Mouse (Mus musculus): ENCODE results near the gene Crip1. TPM values are rescaled to one million over a fixed set of nuclear protein-coding genes. Genes with fewer than 3 reads are reported as not detected.
A peak's percentile ranks its signal among the peaks of the same experiment; 100 is the strongest.

The Crip1 gene
- polyA plus RNA-seq, 1 experiment from 2014 or later = 436 TPM

DNA sequence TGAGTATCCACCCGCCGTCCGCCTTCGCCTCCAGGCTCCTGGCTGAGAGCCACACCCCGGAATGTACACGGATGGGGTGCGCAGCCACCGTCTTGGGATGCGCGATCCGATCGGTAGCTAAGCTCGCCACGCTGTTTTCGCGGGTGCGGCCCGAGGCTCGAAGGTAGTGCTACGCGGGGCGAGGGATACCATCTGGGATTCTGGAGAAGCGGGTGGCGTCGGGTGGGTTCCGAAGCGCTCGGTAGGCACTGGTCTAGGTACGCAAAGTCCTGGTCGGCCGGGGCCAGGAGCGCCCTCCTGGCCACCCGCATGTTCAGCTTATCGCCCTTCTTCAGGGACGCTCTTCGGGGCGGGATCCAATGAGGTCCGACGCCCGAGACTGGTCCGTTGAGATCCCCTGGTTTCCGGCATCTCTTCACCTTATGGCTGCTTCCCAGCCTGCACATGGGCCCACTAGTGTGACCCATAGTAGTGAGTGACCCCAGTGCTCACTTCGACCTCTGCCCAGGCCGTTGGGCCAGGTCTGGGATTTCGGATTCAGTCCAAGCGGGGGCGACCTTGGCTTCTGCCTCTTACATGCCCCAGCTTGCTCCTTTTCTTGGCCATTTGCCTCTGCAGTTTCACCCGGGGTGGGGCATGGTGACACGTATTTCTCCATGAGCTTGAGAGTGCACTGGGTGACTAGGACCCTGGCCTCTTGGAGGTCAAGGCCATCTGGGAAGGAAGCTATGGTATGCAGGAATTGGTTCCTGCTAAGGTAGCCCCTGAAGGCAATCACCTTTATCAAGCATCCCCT, 5.3 kb upstream of the Crip1 start:
- H3K36me3 ChIP-seq = peaks cover 25% of the 10 kb centered on the region
- ATAC-seq (ENCODE audit: insufficient number of reproducible peaks, low FRiP score, low TSS enrichment, low read depth) = peak; percentile 5; the same call in 1 of the 2 replicates

DNA sequence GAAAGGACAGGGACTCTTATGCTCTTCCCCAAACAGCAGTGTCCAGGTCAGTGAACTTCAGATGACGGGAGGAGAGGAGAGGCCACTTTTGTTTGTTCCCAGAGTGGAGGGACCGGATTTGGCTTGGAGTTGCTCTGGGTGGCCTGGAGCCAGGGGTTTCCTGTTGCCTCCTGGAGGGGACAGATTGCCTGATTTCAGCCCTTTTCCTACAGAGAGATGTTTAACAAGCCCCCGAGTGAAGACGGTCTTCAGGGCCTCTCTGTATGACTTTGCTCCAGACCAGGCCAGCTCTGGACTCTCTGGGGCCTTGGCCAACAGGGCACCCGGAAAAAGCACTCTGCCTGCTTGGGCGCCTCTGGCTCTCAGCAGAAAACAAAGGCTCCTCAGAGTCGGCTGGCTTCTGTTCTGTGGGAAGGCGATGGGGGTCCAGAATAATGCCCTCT, 4.6 kb upstream of the Crip1 start:
- H3K27me3 ChIP-seq = peaks cover 27% of the 10 kb centered on the region
- 39% methylated on average over 8 of the region's 8 CpGs for WGBS
- H3K9me3 ChIP-seq (replicated peaks) = no peaks in the 10 kb centered on the region
- peaks cover 18% of the 10 kb centered on the region for H3K36me3 ChIP-seq
- no peak overlapping the region for H3K9ac ChIP-seq
- H3K4me3 ChIP-seq (replicated peaks) = peak overlapping the region; percentile 58
- H3K4me1 ChIP-seq = peaks cover 59% of the 10 kb centered on the region
- peak overlapping the region; percentile 75 for H3K27ac ChIP-seq (replicated peaks)
- ATAC-seq (ENCODE audit: insufficient number of reproducible peaks, low FRiP score, low TSS enrichment, low read depth) = no peak
- H3K4me2 ChIP-seq (replicated peaks) = peak overlapping the region; percentile 91

More for the DNA sequence above, 5.3 kb upstream of the Crip1 start:
- H3K4me3 ChIP-seq (replicated peaks) = peak overlapping the region; percentile 58
- peaks cover 27% of the 10 kb centered on the region for H3K27me3 ChIP-seq
- peak overlapping the region; percentile 44 for H3K9ac ChIP-seq
- H3K4me2 ChIP-seq (replicated peaks) = peak overlapping the region; percentile 91
- H3K27ac ChIP-seq (replicated peaks) = peak overlapping the region; percentile 75
- H3K9me3 ChIP-seq (replicated peaks) = no peaks in the 10 kb centered on the region
- H3K4me1 ChIP-seq = peaks cover 51% of the 10 kb centered on the region
- 3% methylated on average over 47 of the region's 49 CpGs for WGBS

DNA sequence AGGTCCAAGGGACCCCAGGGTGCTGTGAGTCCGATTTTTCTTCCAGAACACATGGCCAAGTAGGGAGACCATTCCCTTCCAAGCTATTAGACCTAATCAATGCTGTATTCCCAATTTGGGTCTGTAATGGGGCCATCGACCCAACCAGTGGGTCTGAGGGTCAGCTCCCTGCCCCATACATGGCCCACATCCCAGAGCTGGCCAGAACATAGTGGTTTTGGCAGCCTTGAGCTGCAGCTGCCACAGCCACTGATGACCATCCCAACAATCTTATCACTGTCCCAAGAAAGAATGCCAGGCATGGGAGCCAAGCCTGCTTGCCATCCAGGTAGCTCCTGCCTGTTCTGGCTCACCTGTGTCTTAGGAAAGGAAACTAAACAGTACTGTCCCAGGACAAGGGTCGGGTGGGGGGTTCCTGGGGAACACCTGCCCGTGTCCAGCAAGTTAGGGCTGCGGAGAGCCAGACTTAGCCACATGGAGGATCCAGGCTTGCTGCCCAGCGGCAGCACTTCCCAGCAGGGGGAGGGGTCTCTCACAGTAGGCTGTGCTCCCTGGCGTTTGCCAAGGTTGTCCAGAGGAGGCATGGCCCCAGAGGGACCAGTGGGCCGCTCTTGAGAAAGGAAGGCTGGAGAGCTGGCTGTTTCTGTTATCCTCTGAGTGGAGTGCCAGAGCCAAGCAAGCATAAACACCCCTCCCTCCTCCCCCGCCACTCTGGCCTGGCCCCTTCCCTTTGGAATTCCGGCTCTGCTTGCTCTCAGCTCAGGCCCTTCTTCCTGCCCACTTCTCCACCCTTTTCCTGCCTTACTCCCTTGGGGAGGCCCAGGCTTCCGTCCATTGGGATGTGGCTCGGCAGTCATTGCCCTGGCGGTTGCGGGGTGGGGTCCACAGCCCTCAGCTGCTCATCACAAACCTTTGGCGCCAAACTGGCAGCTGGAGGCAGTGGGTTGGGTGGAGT, 3.8 kb upstream of the Crip1 start:
- H3K4me3 ChIP-seq (replicated peaks) = peak overlapping the region; percentile 58
- peaks cover 10% of the 10 kb centered on the region for H3K36me3 ChIP-seq
- peaks cover 27% of the 10 kb centered on the region for H3K27me3 ChIP-seq
- peak overlapping the region; percentile 75 for H3K27ac ChIP-seq (replicated peaks)
- peak overlapping the region; percentile 15; the same call in 1 of the 2 replicates for H3K9ac ChIP-seq
- WGBS = 20% methylated on average over 15 of the region's 15 CpGs
- H3K4me2 ChIP-seq (replicated peaks) = peak overlapping the region; percentile 91
- peaks cover 66% of the 10 kb centered on the region for H3K4me1 ChIP-seq
- ATAC-seq (ENCODE audit: insufficient number of reproducible peaks, low FRiP score, low TSS enrichment, low read depth) = 0 out of 2 replicates have a peak, but pooled peaks have one; percentile 3
- H3K9me3 ChIP-seq (replicated peaks) = no peaks in the 10 kb centered on the region

DNA sequence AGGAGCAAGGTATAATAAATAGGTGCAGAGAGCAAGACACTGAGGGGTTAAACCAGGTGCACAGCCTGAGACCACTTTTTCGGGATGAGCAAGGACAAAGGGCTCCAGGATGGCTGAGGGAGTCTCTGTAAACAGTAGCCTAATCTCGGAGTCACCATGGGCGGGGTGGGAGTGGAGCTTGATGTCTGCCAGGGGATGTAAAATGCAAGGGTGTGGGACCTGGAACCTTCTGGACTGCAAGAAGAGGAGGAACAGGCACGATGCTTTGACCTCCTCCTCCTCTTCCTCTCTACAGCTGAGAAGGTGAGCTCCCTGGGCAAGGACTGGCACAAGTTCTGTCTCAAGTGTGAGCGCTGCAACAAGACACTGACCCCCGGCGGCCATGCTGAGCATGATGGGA, 3.0 kb upstream of the Crip1 start:
- no peak for ATAC-seq (ENCODE audit: insufficient number of reproducible peaks, low FRiP score, low TSS enrichment, low read depth)
- Histone ChIP-seq H3K4me1 (peaks cover 68% of the 10 kb centered on the region), H3K27me3 (peaks cover 27% of the 10 kb centered on the region), H3K4me2 (replicated peaks) (peak overlapping the region; percentile 91), H3K9ac (no peak overlapping the region), H3K4me3 (replicated peaks) (peak overlapping the region; percentile 58), H3K27ac (replicated peaks) (no peak overlapping the region; the same call in 1 of the 2 replicates), H3K9me3 (replicated peaks) (no peaks in the 10 kb centered on the region), H3K36me3 (peaks cover 2% of the 10 kb centered on the region; the same call in 1 of the 2 replicates)
- 51% methylated on average over 7 of the region's 7 CpGs for WGBS

DNA sequence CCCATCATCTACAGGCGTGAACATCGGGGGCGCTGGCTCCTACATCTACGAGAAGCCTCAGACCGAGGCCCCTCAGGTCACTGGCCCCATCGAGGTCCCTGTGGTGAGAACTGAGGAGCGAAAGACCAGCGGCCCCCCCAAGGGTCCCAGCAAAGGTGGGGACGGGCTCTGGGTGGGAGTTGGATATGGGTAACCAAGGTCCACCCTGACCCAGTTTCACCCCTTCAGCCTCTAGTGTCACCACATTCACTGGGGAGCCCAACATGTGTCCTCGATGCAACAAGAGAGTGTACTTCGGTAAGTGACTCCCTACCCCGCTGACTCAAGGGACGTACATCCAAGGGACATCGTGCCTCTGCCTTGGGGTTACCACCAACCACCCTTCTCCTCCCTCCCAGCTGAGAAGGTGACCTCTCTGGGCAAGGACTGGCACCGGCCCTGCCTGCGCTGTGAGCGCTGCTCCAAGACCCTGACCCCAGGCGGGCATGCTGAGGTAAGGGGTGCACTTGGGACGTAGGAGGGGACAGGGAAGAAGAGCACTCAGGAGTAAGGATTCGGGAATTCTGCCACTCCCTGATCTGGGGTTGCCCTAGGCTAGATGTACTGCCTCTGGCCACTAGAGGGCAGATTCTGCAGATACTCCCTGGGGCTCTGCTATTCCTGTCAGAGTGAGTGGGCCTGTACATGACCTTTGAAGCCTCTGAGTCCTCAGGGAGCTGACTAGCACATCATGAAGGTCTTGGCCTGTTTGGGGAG, 1.9 kb upstream of the Crip1 start:
- Histone ChIP-seq H3K4me3 (replicated peaks) (no peak overlapping the region), H3K27ac (replicated peaks) (no peak overlapping the region), H3K4me2 (replicated peaks) (no peak overlapping the region), H3K9me3 (replicated peaks) (no peaks in the 10 kb centered on the region), H3K9ac (no peak overlapping the region), H3K4me1 (peaks cover 65% of the 10 kb centered on the region), H3K36me3 (no peaks in the 10 kb centered on the region), H3K27me3 (peaks cover 27% of the 10 kb centered on the region)
- no peak for ATAC-seq (ENCODE audit: insufficient number of reproducible peaks, low FRiP score, low TSS enrichment, low read depth)
- WGBS = 83% methylated on average over 20 of the region's 20 CpGs

DNA sequence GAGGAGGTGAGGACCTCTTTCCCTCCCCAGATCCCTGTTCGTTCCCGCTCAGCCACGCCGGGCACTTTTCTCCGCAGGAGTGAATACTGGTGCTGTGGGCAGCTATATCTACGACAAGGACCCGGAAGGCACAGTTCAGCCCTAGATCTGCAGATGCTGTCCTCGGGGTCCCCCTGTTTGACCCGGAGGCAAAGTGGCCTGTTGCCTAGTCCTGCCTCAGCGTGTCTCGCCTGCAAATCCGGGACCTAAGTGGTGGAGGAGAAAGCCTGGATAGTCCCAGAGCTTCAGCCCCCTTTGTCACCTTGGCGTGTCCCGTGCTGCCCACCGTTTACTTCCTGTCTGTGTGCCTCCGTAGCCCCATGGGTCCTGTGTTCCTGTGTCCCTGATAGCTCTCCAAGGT, 1.2 kb upstream of the Crip1 start:
- no peak overlapping the region for H3K4me3 ChIP-seq (replicated peaks)
- WGBS = 87% methylated on average over 16 of the region's 16 CpGs
- H3K27ac ChIP-seq (replicated peaks) = no peak overlapping the region
- H3K27me3 ChIP-seq = peaks cover 28% of the 10 kb centered on the region
- no peak overlapping the region for H3K4me2 ChIP-seq (replicated peaks)
- no peak overlapping the region for H3K9ac ChIP-seq
- no peak for ATAC-seq (ENCODE audit: insufficient number of reproducible peaks, low FRiP score, low TSS enrichment, low read depth)
- no peaks in the 10 kb centered on the region for H3K36me3 ChIP-seq
- H3K4me1 ChIP-seq = peaks cover 58% of the 10 kb centered on the region
- H3K9me3 ChIP-seq (replicated peaks) = no peaks in the 10 kb centered on the region

DNA sequence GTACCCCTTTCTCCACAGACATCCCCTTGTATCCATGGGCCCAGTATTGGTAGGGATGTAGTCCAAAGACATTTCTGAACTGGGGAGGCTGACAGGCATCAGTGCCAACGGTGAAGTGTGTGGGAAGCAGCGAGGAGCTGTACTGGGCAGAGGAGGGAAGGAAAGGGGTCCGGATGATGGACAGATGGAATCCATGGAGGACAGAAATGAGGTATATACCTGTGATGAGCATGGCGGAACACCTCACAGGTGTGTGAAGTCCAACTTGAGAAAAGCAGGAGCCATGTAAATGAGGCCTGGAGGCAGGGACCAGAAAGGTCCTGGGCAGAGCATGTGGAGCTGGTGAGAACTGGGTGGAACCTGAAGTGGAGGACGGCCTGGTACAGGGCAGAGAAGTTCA, 525 bp upstream of the Crip1 start:
- no peak for ATAC-seq (ENCODE audit: insufficient number of reproducible peaks, low FRiP score, low TSS enrichment, low read depth)
- no peak overlapping the region for H3K4me2 ChIP-seq (replicated peaks)
- H3K9ac ChIP-seq = no peak overlapping the region
- WGBS = 89% methylated on average over 5 of the region's 5 CpGs
- H3K27ac ChIP-seq (replicated peaks) = no peak overlapping the region
- peaks cover 31% of the 10 kb centered on the region for H3K27me3 ChIP-seq
- no peak overlapping the region for H3K4me3 ChIP-seq (replicated peaks)
- H3K9me3 ChIP-seq (replicated peaks) = no peaks in the 10 kb centered on the region
- H3K4me1 ChIP-seq = peaks cover 51% of the 10 kb centered on the region
- no peaks in the 10 kb centered on the region for H3K36me3 ChIP-seq

DNA sequence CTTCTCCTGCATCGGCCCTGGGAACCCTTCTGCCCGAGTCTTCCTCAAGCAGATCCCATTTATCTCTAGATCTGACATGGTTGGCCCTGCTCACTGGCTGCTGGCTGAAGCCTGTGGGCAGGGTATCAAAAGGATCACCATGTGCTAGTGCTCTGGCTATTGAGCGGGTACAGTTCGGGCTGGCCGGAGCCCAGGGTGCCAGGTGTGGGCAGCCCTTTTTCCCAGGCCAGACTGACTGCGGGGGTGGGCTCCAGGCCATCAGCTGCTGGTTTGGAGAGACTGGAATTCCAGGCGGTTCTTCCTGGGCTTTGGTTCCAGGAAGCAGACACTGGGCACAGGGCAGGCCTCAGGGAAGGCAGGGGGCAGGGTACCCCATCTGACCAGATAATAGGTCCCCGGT, 1.4 kb downstream of the Crip1 start:
- Histone ChIP-seq H3K9me3 (replicated peaks) (no peaks in the 10 kb centered on the region), H3K4me1 (peaks cover 48% of the 10 kb centered on the region), H3K4me2 (replicated peaks) (no peak overlapping the region), H3K27ac (replicated peaks) (no peak overlapping the region; the same call in 1 of the 2 replicates), H3K4me3 (replicated peaks) (no peak overlapping the region), H3K27me3 (peaks cover 27% of the 10 kb centered on the region), H3K9ac (no peak overlapping the region), H3K36me3 (no peaks in the 10 kb centered on the region)
- 82% methylated on average over 8 of the region's 8 CpGs for WGBS
- ATAC-seq (ENCODE audit: insufficient number of reproducible peaks, low FRiP score, low TSS enrichment, low read depth) = no peak

DNA sequence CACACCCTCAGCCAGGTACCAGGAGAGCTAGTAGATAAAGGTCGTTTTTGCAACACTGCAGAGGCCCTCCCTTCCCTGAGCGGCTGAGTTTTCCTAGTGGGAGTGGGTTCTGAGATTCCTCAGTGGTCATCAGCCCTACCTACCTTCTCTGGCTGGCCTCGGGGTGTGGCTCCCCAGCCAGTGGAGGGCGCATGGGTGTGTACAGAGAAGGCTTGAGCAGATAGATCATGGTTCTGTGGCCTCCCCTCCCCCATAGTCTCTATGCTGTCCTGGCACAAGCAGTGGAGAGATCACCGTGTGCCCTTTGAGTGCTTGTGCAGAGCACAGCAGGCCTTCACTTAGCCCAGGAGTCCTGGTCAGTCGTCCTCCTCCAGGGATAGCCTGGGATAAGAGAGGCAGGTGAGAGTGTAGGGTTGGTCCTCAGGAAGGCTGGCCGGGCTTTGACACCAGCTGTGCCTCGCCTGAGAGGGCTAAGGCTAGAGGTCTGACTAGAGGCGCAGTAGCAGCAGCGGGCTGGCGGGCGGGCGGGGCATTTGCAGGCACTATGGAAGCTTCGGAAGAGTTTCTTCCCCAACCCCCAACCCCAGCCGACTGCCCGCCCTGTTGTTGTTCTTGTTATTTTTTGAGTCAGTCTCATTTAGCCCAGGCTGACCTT, 2.4 kb downstream of the Crip1 start:
- Histone ChIP-seq H3K4me2 (replicated peaks) (no peak overlapping the region), H3K4me3 (replicated peaks) (no peak overlapping the region), H3K9me3 (replicated peaks) (no peaks in the 10 kb centered on the region), H3K27ac (replicated peaks) (no peak overlapping the region), H3K4me1 (peaks cover 41% of the 10 kb centered on the region), H3K36me3 (no peaks in the 10 kb centered on the region), H3K27me3 (peaks cover 21% of the 10 kb centered on the region), H3K9ac (no peak overlapping the region)
- 46% methylated on average over 16 of the region's 16 CpGs for WGBS
- no peak for ATAC-seq (ENCODE audit: insufficient number of reproducible peaks, low FRiP score, low TSS enrichment, low read depth)

DNA sequence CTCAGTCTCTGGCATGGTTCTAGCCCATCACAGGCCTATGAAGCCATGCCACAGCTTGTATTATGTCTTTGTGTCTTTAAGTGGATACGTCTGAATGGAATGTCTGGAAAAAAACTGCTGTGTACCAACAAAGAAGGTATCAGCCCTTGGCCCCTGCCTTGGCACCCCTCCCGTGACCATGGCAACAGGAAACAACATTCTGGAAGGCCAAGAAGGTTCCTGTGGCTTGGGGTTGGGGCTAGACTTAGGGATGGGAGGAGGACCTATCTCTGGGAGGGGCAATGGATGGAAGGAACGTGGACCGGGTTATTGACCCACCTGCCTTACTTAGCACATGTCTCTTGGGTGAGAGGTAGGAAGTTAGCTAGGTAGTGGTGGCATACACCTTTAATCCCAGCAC, 3.2 kb downstream of the Crip1 start:
- no peak overlapping the region for H3K9ac ChIP-seq
- peaks cover 21% of the 10 kb centered on the region for H3K27me3 ChIP-seq
- peaks cover 41% of the 10 kb centered on the region for H3K4me1 ChIP-seq
- H3K4me2 ChIP-seq (replicated peaks) = no peak overlapping the region
- H3K4me3 ChIP-seq (replicated peaks) = no peak overlapping the region
- H3K9me3 ChIP-seq (replicated peaks) = no peaks in the 10 kb centered on the region
- WGBS = 70% methylated on average over 4 of the region's 4 CpGs
- H3K36me3 ChIP-seq = no peaks in the 10 kb centered on the region
- no peak for ATAC-seq (ENCODE audit: insufficient number of reproducible peaks, low FRiP score, low TSS enrichment, low read depth)
- H3K27ac ChIP-seq (replicated peaks) = no peak overlapping the region
